Mouse (Mus musculus) large intestine, adult 2 months (tissue): ENCODE measurements at regions not wholly inside any gene's neighbourhood (a gene's known extent, or its start where the extent isn't known, plus 50 kb on each side); places are given as distances from the start of the nearest gene placed in this dataset.

Experiments
- DNase-seq: peaks from one replicate; pipeline ENCODE4 v3.0.0-alpha.2; 2012; ENCODE audit warnings: low read depth, low spot score
- WGBS: fragments of 180-500 bp; shearing (Covaris S2); methylation state at CpG from one replicate; pipeline ENCODE4 v1.1.7; 2018; 5-methylcytosine and 5-hydroxymethylcytosine counted together

- 62% methylated on average over 2 of the region's 2 CpGs for WGBS
- DNase-seq: no peak
Observed at GRCm38 (mm10) chr3:61740088-61740487, 374.3 kb upstream of the B430305J03Rik start.

GRCm38 (mm10) chr3:61738528-61738927 lies 372.8 kb upstream of the B430305J03Rik start:
- WGBS: 61% methylated on average over 1 of the region's 1 CpGs

GRCm38 (mm10) chr3:61716785-61717184 lies 351.0 kb upstream of the B430305J03Rik start:
- 63% methylated on average over 2 of the region's 2 CpGs for WGBS

More at GRCm38 (mm10) chr3:61738528-61738927, 372.8 kb upstream of the B430305J03Rik start:
- no peak for DNase-seq

GRCm38 (mm10) chr3:61687933-61688705 lies 322.4 kb upstream of the B430305J03Rik start:
- 55% methylated on average over 4 of the region's 4 CpGs for WGBS
- no peak for DNase-seq

More at GRCm38 (mm10) chr3:61716785-61717184, 351.0 kb upstream of the B430305J03Rik start:
- DNase-seq: no peak

GRCm38 (mm10) chr3:61670874-61671273 lies 305.1 kb upstream of the B430305J03Rik start:
- WGBS: 87% methylated on average over 1 of the region's 1 CpGs

GRCm38 (mm10) chr3:61656143-61656542 lies 290.4 kb upstream of the B430305J03Rik start:
- no peak for DNase-seq
- 57% methylated on average over 2 of the region's 2 CpGs for WGBS

More at GRCm38 (mm10) chr3:61670874-61671273, 305.1 kb upstream of the B430305J03Rik start:
- DNase-seq: no peak

- no peak for DNase-seq
Observed at GRCm38 (mm10) chr3:61628535-61628934, 262.8 kb upstream of the B430305J03Rik start.

GRCm38 (mm10) chr3:61628099-61628498 lies 262.3 kb upstream of the B430305J03Rik start:
- WGBS: 62% methylated on average over 3 of the region's 3 CpGs
- no peak for DNase-seq

- no peak for DNase-seq
- WGBS: 94% methylated on average over 4 of the region's 4 CpGs
Observed at GRCm38 (mm10) chr3:61623954-61624487, 258.3 kb upstream of the B430305J03Rik start.

GRCm38 (mm10) chr3:61605469-61605868 lies 239.7 kb upstream of the B430305J03Rik start:
- DNase-seq: no peak

GRCm38 (mm10) chr3:61602891-61603290 lies 237.1 kb upstream of the B430305J03Rik start:
- DNase-seq: no peak

More at GRCm38 (mm10) chr3:61605469-61605868, 239.7 kb upstream of the B430305J03Rik start:
- WGBS: 80% methylated on average over 4 of the region's 4 CpGs

GRCm38 (mm10) chr3:61595574-61595973 lies 229.8 kb upstream of the B430305J03Rik start:
- DNase-seq: no peak

More at GRCm38 (mm10) chr3:61602891-61603290, 237.1 kb upstream of the B430305J03Rik start:
- WGBS: 81% methylated on average over 2 of the region's 2 CpGs

GRCm38 (mm10) chr3:61592342-61592741 lies 226.6 kb upstream of the B430305J03Rik start:
- WGBS: 62% methylated on average over 2 of the region's 2 CpGs
- DNase-seq: no peak

GRCm38 (mm10) chr3:61583669-61584068 lies 217.9 kb upstream of the B430305J03Rik start:
- WGBS: 69% methylated on average over 1 of the region's 1 CpGs

GRCm38 (mm10) chr3:61582927-61583326 lies 217.2 kb upstream of the B430305J03Rik start:
- no peak for DNase-seq
- WGBS: 86% methylated on average over 2 of the region's 2 CpGs

More at GRCm38 (mm10) chr3:61583669-61584068, 217.9 kb upstream of the B430305J03Rik start:
- DNase-seq: no peak

- WGBS: 76% methylated on average over 3 of the region's 3 CpGs
- DNase-seq: no peak
Observed at GRCm38 (mm10) chr3:61580252-61580651, 214.5 kb upstream of the B430305J03Rik start.

GRCm38 (mm10) chr3:61537113-61537512 lies 171.4 kb upstream of the B430305J03Rik start:
- WGBS: 36% methylated on average over 1 of the region's 1 CpGs

GRCm38 (mm10) chr3:61535751-61536150 lies 170.0 kb upstream of the B430305J03Rik start:
- WGBS: 46% methylated on average over 2 of the region's 2 CpGs
- no peak for DNase-seq

More at GRCm38 (mm10) chr3:61537113-61537512, 171.4 kb upstream of the B430305J03Rik start:
- no peak for DNase-seq

- no peak for DNase-seq
Observed at GRCm38 (mm10) chr3:61503178-61503577, 137.4 kb upstream of the B430305J03Rik start.

- WGBS: 88% methylated on average over 2 of the region's 2 CpGs
Observed at GRCm38 (mm10) chr3:61494835-61495234, 129.1 kb upstream of the B430305J03Rik start.

GRCm38 (mm10) chr3:61486808-61487389 lies 121.1 kb upstream of the B430305J03Rik start:
- 87% methylated on average over 5 of the region's 5 CpGs for WGBS
- no peak for DNase-seq

More at GRCm38 (mm10) chr3:61494835-61495234, 129.1 kb upstream of the B430305J03Rik start:
- DNase-seq: no peak
